Mouse (Mus musculus) G1E (cell line): ENCODE measurements around the gene Gng12.

Experiments
- CTCF ChIP-seq: IDR thresholded peaks from 2 replicates; pipeline ENCODE4 v1.5.1; 2012; ENCODE audit warnings: low read depth, low read length, inconsistent platforms, mixed read lengths
- GATA1 ChIP-seq: IDR thresholded peaks from 2 replicates; pipeline ENCODE4 v1.6.1; 2012; ENCODE audit warnings: borderline replicate concordance, low read length, inconsistent platforms, mixed read lengths
- GATA2 ChIP-seq: IDR thresholded peaks from 2 replicates; pipeline ENCODE4 v1.6.1; 2012; ENCODE audit warnings: low read depth, low read length, inconsistent platforms, borderline replicate concordance
- POLR2AphosphoS5 ChIP-seq: IDR thresholded peaks from 2 replicates; pipeline ENCODE4 v1.6.1; 2012; ENCODE audit warnings: low read depth, low read length, inconsistent platforms; ENCODE audit not compliant: insufficient replicate concordance
- TAL1 ChIP-seq: conservative IDR thresholded peaks from 2 replicates; pipeline ENCODE4 v1.6.1; 2012; ENCODE audit warnings: low read depth, low read length, inconsistent platforms, mixed read lengths

DNA sequence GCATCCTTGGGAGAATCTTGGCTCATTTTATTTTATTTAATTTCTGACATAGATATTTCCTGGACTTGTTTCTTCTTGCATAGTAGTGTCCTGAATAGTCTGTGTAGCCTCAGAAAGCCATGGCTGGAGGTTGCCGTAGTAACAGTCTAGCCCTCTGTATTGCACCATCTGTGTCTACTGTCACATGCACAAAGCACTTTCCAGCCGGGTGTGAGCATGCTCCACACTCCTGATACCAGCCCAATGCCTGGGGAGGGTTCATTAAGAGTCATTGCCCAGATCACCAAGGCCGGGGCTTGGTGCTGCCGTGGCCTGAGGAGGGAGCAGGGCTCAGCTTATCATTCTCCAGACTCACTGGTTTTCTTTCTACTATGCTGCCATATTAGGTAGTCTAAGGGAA, 68.0 kb downstream of the Gng12 start:
- TF ChIP-seq CTCF, result no peak
- no peak for TF ChIP-seq GATA1
- no peak for TF ChIP-seq POLR2AphosphoS5
- TF ChIP-seq TAL1, result no peak
- no peak for TF ChIP-seq GATA2
